Mouse (Mus musculus) forebrain, embryonic 11.5 days (tissue): ENCODE data around the gene Tfam. TPM values are rescaled to one million over a fixed set of nuclear protein-coding genes. Genes with fewer than 3 reads are reported as not detected.

Experiments
- polyA plus RNA-seq: library from polyadenylated mRNA; unstranded; fragments of >200 nt; fragmentation: Nextera tagmentation; extraction: Ambion mirVana; gene quantifications from 2 replicates; pipeline ENCODE4 v1.2.1, GENCODE M21; 2014

Tfam gene
- polyA plus RNA-seq, 1 experiment from 2014 or later, result 99.4 TPM

Other genes starting within 250 kb of the Tfam start
- 6.5 and 7.0 TPM in 2 replicates for gene Bicc1, start 78.6 kb downstream of the Tfam start, polyA plus RNA-seq
- 139 and 150 TPM in 2 replicates for gene Ube2d1, start 47.0 kb upstream of the Tfam start, polyA plus RNA-seq
- gene Cisd1, start 106.7 kb upstream of the Tfam start, polyA plus RNA-seq, result 137 and 139 TPM in 2 replicates
- gene Ipmk, start 109.5 kb upstream of the Tfam start, polyA plus RNA-seq, result 25.8 and 26.4 TPM in 2 replicates